Mouse (Mus musculus) bone marrow macrophage, adult 2 months (primary cell): ENCODE measurements around the gene Suclg2.

Experiments used
- CTCF ChIP-seq: IDR thresholded peaks from 2 replicates; pipeline ENCODE4 v1.5.1; 2012; ENCODE audit warnings: low read depth, mild to moderate bottlenecking, low read length, moderate library complexity
- POLR2A ChIP-seq: IDR thresholded peaks from 2 replicates; pipeline ENCODE4 v1.6.1; 2012; ENCODE audit warnings: mild to moderate bottlenecking, low read depth, low read length, borderline replicate concordance

DNA sequence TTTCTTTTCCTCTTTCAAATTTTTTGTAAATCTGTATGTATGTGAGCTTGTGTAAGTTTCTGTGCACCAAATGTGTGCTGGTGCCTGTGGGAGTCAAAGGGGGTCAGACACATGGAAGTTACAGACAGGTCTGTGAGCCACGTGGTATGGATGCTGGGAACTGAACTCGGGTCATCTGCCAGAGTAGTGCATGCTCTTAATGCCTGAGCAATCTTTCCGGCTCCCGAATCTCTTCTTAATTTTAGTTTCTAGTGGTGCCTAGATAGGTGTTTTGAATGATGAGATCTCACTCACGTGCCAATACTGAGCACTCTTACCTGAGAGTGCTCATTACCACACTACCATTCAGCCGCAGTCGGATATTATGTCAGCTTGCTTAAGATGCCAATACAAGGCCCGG lies 60.9 kb downstream of the Suclg2 start:
- no peak for TF ChIP-seq CTCF
- TF ChIP-seq POLR2A: no peak
